Mouse (Mus musculus): ENCODE results near the gene Mms22l.

GRCm38 (mm10) chr4:24556116-24556820, 60.0 kb downstream of the Mms22l start:
- TF ChIP-seq CTCF (IDR thresholded peaks at IDR 0.05; ENCODE audit: borderline replicate concordance, insufficient read depth, low read depth, low read length) (no peak), POLR2A (IDR thresholded peaks at IDR 0.05; ENCODE audit: borderline replicate concordance, insufficient read depth, low read length) (no peak)
